Mouse (Mus musculus): ENCODE data around the gene Mrap2. TPM values are rescaled to one million over a fixed set of nuclear protein-coding genes. Genes with fewer than 3 reads are reported as not detected.

Gene Mrap2
- polyA plus RNA-seq, 1 experiment: not detected

DNA sequence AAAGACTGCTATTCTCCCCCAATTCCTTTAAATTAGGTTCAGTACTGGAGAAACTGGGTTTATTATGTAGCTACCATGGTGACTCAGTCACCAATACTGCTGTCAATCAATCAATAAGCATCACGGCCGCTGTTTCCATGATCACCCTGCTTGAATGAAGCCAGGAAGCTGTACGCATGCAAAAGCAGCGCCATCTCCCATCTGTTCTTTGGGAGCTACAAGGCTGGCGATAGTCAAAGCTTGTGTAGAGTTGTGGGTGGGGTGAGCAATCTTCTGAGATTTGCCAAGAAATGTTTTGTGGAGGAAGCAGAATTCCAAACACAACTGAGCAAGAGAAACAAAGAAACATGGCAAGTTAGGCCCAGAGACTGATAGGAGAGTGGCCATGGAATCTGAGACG lies 58.3 kb downstream of the Mrap2 start:
- peaks cover 5% of the 10 kb centered on the region; the same call in 1 of the 2 replicates for H3K36me3 ChIP-seq (ENCODE audit: control insufficient read depth, insufficient read depth, low read length, poor library complexity, severe bottlenecking)
- H3K27ac ChIP-seq (ENCODE audit: insufficient read depth, low read length): no peak overlapping the region
- no peak for TF ChIP-seq EP300 (IDR thresholded peaks at IDR 0.05; ENCODE audit: insufficient read depth, low read depth, low read length)
- TF ChIP-seq CTCF (IDR thresholded peaks at IDR 0.05; ENCODE audit: low read depth, low read length): no peak
- no peak for TF ChIP-seq POLR2A (IDR thresholded peaks at IDR 0.05; ENCODE audit: insufficient read depth, low read length)
- H3K9me3 ChIP-seq (replicated peaks; ENCODE audit: control insufficient read depth, insufficient read depth, low read length, poor library complexity, severe bottlenecking): no peaks in the 10 kb centered on the region
- no peaks in the 10 kb centered on the region for H3K27me3 ChIP-seq (ENCODE audit: control insufficient read depth, insufficient read depth, low read length, poor library complexity, severe bottlenecking)
- no peak overlapping the region for H3K4me3 ChIP-seq (ENCODE audit: low read depth, low read length)
- no peaks in the 10 kb centered on the region for H3K4me1 ChIP-seq (ENCODE audit: control insufficient read depth, insufficient read depth, low read length)
- H3K9ac ChIP-seq (ENCODE audit: low read depth, poor library complexity, severe bottlenecking): no peak overlapping the region

DNA sequence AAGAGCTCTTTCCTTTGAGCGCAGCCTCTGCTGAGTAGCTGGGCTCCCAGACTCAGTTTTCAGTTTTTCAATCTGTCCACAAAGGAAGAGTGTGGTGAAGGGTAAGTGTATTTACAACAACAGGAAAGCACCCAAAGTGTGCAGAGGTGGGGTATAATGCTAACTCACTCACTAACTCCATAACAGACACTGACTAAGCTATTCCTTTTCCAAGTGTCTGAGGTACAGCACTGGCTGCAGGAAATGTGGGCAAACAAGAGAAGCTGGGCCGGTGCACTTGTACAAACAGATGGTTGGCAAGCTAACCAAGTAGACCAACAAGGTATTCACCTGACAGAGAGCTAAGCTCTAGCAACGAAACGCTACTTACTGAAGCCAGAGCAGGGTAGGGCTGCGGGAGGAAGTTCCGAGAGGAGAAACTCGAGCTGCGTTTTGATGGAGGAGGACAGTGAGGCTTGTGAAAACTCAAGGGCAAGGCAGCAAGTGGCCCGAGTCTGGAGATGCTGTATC lies 66.8 kb downstream of the Mrap2 start:
- no peak overlapping the region for H3K27ac ChIP-seq (ENCODE audit: insufficient read depth, low read length)
- TF ChIP-seq EP300 (IDR thresholded peaks at IDR 0.05; ENCODE audit: insufficient read depth, low read depth, low read length): no peak
- no peaks in the 10 kb centered on the region for H3K36me3 ChIP-seq (ENCODE audit: control insufficient read depth, insufficient read depth, low read length, poor library complexity, severe bottlenecking)
- no peak overlapping the region for H3K4me3 ChIP-seq (ENCODE audit: low read depth, low read length)
- no peaks in the 10 kb centered on the region for H3K27me3 ChIP-seq (ENCODE audit: control insufficient read depth, insufficient read depth, low read length, poor library complexity, severe bottlenecking)
- no peak overlapping the region for H3K9ac ChIP-seq (ENCODE audit: low read depth, poor library complexity, severe bottlenecking)
- H3K9me3 ChIP-seq (replicated peaks; ENCODE audit: control insufficient read depth, insufficient read depth, low read length, poor library complexity, severe bottlenecking): no peaks in the 10 kb centered on the region
- H3K4me1 ChIP-seq (ENCODE audit: control insufficient read depth, insufficient read depth, low read length): no peaks in the 10 kb centered on the region

DNA sequence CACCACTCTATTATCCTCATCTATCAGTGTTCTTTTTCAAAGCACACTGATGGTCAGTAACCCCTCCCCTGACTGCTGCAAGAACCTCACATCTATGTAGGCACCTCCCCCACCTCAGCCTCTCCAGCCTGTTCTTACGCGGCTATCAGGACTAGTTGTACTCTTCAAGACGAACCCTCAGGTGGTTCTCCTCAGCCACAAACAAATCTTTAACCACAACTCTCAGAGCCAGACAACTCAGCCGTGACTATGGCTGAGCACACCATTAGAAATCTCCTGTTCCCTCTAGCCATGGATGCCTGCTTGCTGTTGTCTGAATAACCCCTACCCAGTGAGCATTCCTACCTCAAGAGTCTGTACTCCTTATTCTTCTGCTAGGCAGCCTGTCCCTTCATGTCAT lies 69.1 kb downstream of the Mrap2 start:
- H3K9me3 ChIP-seq (replicated peaks; ENCODE audit: control insufficient read depth, insufficient read depth, low read length, poor library complexity, severe bottlenecking): no peaks in the 10 kb centered on the region
- H3K4me1 ChIP-seq (ENCODE audit: control insufficient read depth, insufficient read depth, low read length): no peaks in the 10 kb centered on the region
- no peaks in the 10 kb centered on the region for H3K36me3 ChIP-seq (ENCODE audit: control insufficient read depth, insufficient read depth, low read length, poor library complexity, severe bottlenecking)
- H3K27ac ChIP-seq (ENCODE audit: insufficient read depth, low read length): no peak overlapping the region
- no peak for TF ChIP-seq POLR2A (IDR thresholded peaks at IDR 0.05; ENCODE audit: insufficient read depth, low read length)
- TF ChIP-seq EP300 (IDR thresholded peaks at IDR 0.05; ENCODE audit: insufficient read depth, low read depth, low read length): no peak
- TF ChIP-seq CTCF (IDR thresholded peaks at IDR 0.05; ENCODE audit: low read depth, low read length): no peak
- no peak overlapping the region for H3K9ac ChIP-seq (ENCODE audit: low read depth, poor library complexity, severe bottlenecking)
- no peaks in the 10 kb centered on the region for H3K27me3 ChIP-seq (ENCODE audit: control insufficient read depth, insufficient read depth, low read length, poor library complexity, severe bottlenecking)
- H3K4me3 ChIP-seq (ENCODE audit: low read depth, low read length): no peak overlapping the region

Other genes with a start within 250 kb of the Mrap2 start
- gene Ripply2, start 128.8 kb upstream of the Mrap2 start, polyA plus RNA-seq (2011; ENCODE audit: insufficient read depth, insufficient read length, low read depth, missing spikeins): not detected in 2 replicates
- 49.6 and 51.0 TPM in 2 replicates for gene Cyb5r4, start 122.3 kb upstream of the Mrap2 start, polyA plus RNA-seq (2011; ENCODE audit: insufficient read depth, insufficient read length, low read depth, missing spikeins)
- gene Cep162, start 111.2 kb downstream of the Mrap2 start, polyA plus RNA-seq (2011; ENCODE audit: insufficient read depth, insufficient read length, low read depth, missing spikeins): 10.0 and 11.3 TPM in 2 replicates

Measured in ES-Bruce4 (cell line).